Mouse (Mus musculus): ENCODE measurements around the gene Spata5. TPM values are rescaled to one million over a fixed set of nuclear protein-coding genes. Genes with fewer than 3 reads are reported as not detected.

The Spata5 gene
- polyA plus RNA-seq, 1 experiment from 2014 or later: 26.2 TPM

- H3K4me3 ChIP-seq (replicated peaks): no peak overlapping the region
- ATAC-seq (ENCODE audit: low read depth) (no peak), DNase-seq (no peak)
- no peaks in the 10 kb centered on the region for H3K9me3 ChIP-seq (replicated peaks)
- no peak overlapping the region for H3K4me2 ChIP-seq
- H3K9ac ChIP-seq: no peak overlapping the region
- peaks cover 45% of the 10 kb centered on the region for H3K36me3 ChIP-seq
- H3K27ac ChIP-seq: no peak overlapping the region
- peaks cover 13% of the 10 kb centered on the region for H3K4me1 ChIP-seq (replicated peaks)
- H3K27me3 ChIP-seq: no peaks in the 10 kb centered on the region
- 81% methylated on average over 3 of the region's 3 CpGs for WGBS (ENCODE audit: insufficient replicate concordance)
Measured at GRCm38 (mm10) chr3:37426069-37426468, 6.4 kb downstream of the Spata5 start.

- ATAC-seq (ENCODE audit: low read depth) (no peak), DNase-seq (no peak)
- Histone ChIP-seq H3K9me3 (replicated peaks) (no peaks in the 10 kb centered on the region), H3K36me3 (peaks cover 45% of the 10 kb centered on the region), H3K4me1 (replicated peaks) (no peaks in the 10 kb centered on the region), H3K27me3 (no peaks in the 10 kb centered on the region), H3K4me3 (replicated peaks) (no peak overlapping the region), H3K9ac (no peak overlapping the region), H3K4me2 (no peak overlapping the region), H3K27ac (no peak overlapping the region)
Measured at GRCm38 (mm10) chr3:37430359-37430758, 10.7 kb downstream of the Spata5 start.

- Histone ChIP-seq H3K9me3 (replicated peaks) (no peaks in the 10 kb centered on the region), H3K4me3 (replicated peaks) (no peak overlapping the region), H3K4me1 (replicated peaks) (no peaks in the 10 kb centered on the region), H3K36me3 (peaks cover 31% of the 10 kb centered on the region), H3K27ac (no peak overlapping the region), H3K27me3 (no peaks in the 10 kb centered on the region), H3K4me2 (no peak overlapping the region), H3K9ac (no peak overlapping the region)
- no peak for DNase-seq
- ATAC-seq (ENCODE audit: low read depth): no peak
- 88% methylated on average over 1 of the region's 1 CpGs for WGBS (ENCODE audit: insufficient replicate concordance)
Measured at GRCm38 (mm10) chr3:37439770-37440169, 20.1 kb downstream of the Spata5 start.

GRCm38 (mm10) chr3:37443409-37443808 lies 23.7 kb downstream of the Spata5 start:
- no peak overlapping the region for H3K4me2 ChIP-seq
- H3K27ac ChIP-seq: no peak overlapping the region
- no peaks in the 10 kb centered on the region for H3K9me3 ChIP-seq (replicated peaks)
- WGBS (ENCODE audit: insufficient replicate concordance): 88% methylated on average over 2 of the region's 2 CpGs
- H3K9ac ChIP-seq: no peak overlapping the region
- H3K4me3 ChIP-seq (replicated peaks): no peak overlapping the region
- peaks cover 21% of the 10 kb centered on the region for H3K36me3 ChIP-seq
- ATAC-seq (ENCODE audit: low read depth) (no peak), DNase-seq (no peak)
- H3K4me1 ChIP-seq (replicated peaks): no peaks in the 10 kb centered on the region
- no peaks in the 10 kb centered on the region for H3K27me3 ChIP-seq

GRCm38 (mm10) chr3:37455992-37456391 lies 36.3 kb downstream of the Spata5 start:
- Histone ChIP-seq H3K27me3 (no peaks in the 10 kb centered on the region), H3K4me2 (no peak overlapping the region), H3K4me3 (replicated peaks) (no peak overlapping the region), H3K9ac (no peak overlapping the region), H3K36me3 (peaks cover 7% of the 10 kb centered on the region), H3K27ac (no peak overlapping the region), H3K4me1 (replicated peaks) (no peaks in the 10 kb centered on the region), H3K9me3 (replicated peaks) (no peaks in the 10 kb centered on the region)
- ATAC-seq (ENCODE audit: low read depth) (no peak), DNase-seq (no peak)
- 78% methylated on average over 1 of the region's 1 CpGs for WGBS (ENCODE audit: insufficient replicate concordance)

GRCm38 (mm10) chr3:37468170-37468569 lies 48.5 kb downstream of the Spata5 start:
- H3K27ac ChIP-seq: no peak overlapping the region
- no peaks in the 10 kb centered on the region for H3K9me3 ChIP-seq (replicated peaks)
- no peak overlapping the region for H3K4me3 ChIP-seq (replicated peaks)
- H3K9ac ChIP-seq: no peak overlapping the region
- no peaks in the 10 kb centered on the region for H3K27me3 ChIP-seq
- WGBS (ENCODE audit: insufficient replicate concordance): 82% methylated on average over 2 of the region's 2 CpGs
- ATAC-seq (ENCODE audit: low read depth): no peak
- H3K36me3 ChIP-seq: peaks cover 4% of the 10 kb centered on the region; the same call in 1 of the 2 replicates
- peaks cover 10% of the 10 kb centered on the region for H3K4me1 ChIP-seq (replicated peaks)
- DNase-seq: no peak
- no peak overlapping the region for H3K4me2 ChIP-seq

GRCm38 (mm10) chr3:37469353-37469752 lies 49.7 kb downstream of the Spata5 start:
- Histone ChIP-seq H3K36me3 (peaks cover 4% of the 10 kb centered on the region; the same call in 1 of the 2 replicates), H3K4me2 (no peak overlapping the region), H3K27me3 (no peaks in the 10 kb centered on the region), H3K4me3 (replicated peaks) (no peak overlapping the region), H3K4me1 (replicated peaks) (peaks cover 10% of the 10 kb centered on the region), H3K27ac (no peak overlapping the region), H3K9me3 (replicated peaks) (no peaks in the 10 kb centered on the region), H3K9ac (no peak overlapping the region)
- peak; percentile 79 for ATAC-seq (ENCODE audit: low read depth)
- no peak for DNase-seq
- WGBS (ENCODE audit: insufficient replicate concordance): 35% methylated on average over 4 of the region's 4 CpGs

GRCm38 (mm10) chr3:37470867-37471266 lies 51.2 kb downstream of the Spata5 start:
- H3K4me3 ChIP-seq (replicated peaks): no peak overlapping the region
- ATAC-seq (ENCODE audit: low read depth) (no peak), DNase-seq (no peak)
- H3K9me3 ChIP-seq (replicated peaks): no peaks in the 10 kb centered on the region
- 85% methylated on average over 2 of the region's 2 CpGs for WGBS (ENCODE audit: insufficient replicate concordance)
- H3K27me3 ChIP-seq: no peaks in the 10 kb centered on the region
- H3K9ac ChIP-seq: no peak overlapping the region
- H3K27ac ChIP-seq: 0 out of 2 replicates have a peak overlapping the region, but pooled peaks have one; percentile 1
- no peak overlapping the region for H3K4me2 ChIP-seq
- H3K4me1 ChIP-seq (replicated peaks): peaks cover 10% of the 10 kb centered on the region
- no peaks in the 10 kb centered on the region for H3K36me3 ChIP-seq

- H3K9me3 ChIP-seq (replicated peaks): no peaks in the 10 kb centered on the region
- H3K9ac ChIP-seq: no peak overlapping the region
- H3K27ac ChIP-seq: no peak overlapping the region
- H3K4me3 ChIP-seq (replicated peaks): no peak overlapping the region
- H3K36me3 ChIP-seq: no peaks in the 10 kb centered on the region
- DNase-seq (no peak), ATAC-seq (ENCODE audit: low read depth) (no peak)
- H3K4me2 ChIP-seq: no peak overlapping the region
- no peaks in the 10 kb centered on the region for H3K27me3 ChIP-seq
- peaks cover 14% of the 10 kb centered on the region for H3K4me1 ChIP-seq (replicated peaks)
Measured at GRCm38 (mm10) chr3:37472461-37472860, 52.8 kb downstream of the Spata5 start.

- Histone ChIP-seq H3K27me3 (no peaks in the 10 kb centered on the region), H3K4me1 (replicated peaks) (peaks cover 3% of the 10 kb centered on the region; the same call in 1 of the 2 replicates), H3K9ac (no peak overlapping the region), H3K27ac (no peak overlapping the region), H3K9me3 (replicated peaks) (no peaks in the 10 kb centered on the region), H3K4me3 (replicated peaks) (no peak overlapping the region), H3K4me2 (no peak overlapping the region), H3K36me3 (peaks cover 5% of the 10 kb centered on the region)
- WGBS (ENCODE audit: insufficient replicate concordance): 41% methylated on average over 1 of the region's 1 CpGs
- no peak for ATAC-seq (ENCODE audit: low read depth)
- DNase-seq: no peak
Measured at GRCm38 (mm10) chr3:37476485-37476884, 56.8 kb downstream of the Spata5 start.

GRCm38 (mm10) chr3:37477438-37478188 lies 57.9 kb downstream of the Spata5 start:
- Histone ChIP-seq H3K9me3 (replicated peaks) (no peaks in the 10 kb centered on the region), H3K27me3 (no peaks in the 10 kb centered on the region), H3K4me2 (no peak overlapping the region), H3K36me3 (peaks cover 6% of the 10 kb centered on the region), H3K27ac (no peak overlapping the region), H3K9ac (no peak overlapping the region), H3K4me3 (replicated peaks) (no peak overlapping the region), H3K4me1 (replicated peaks) (peaks cover 8% of the 10 kb centered on the region)
- DNase-seq (no peak), ATAC-seq (ENCODE audit: low read depth) (no peak)
- WGBS (ENCODE audit: insufficient replicate concordance): 82% methylated on average over 7 of the region's 7 CpGs

- Histone ChIP-seq H3K27me3 (no peaks in the 10 kb centered on the region), H3K9me3 (replicated peaks) (no peaks in the 10 kb centered on the region), H3K9ac (no peak overlapping the region), H3K4me1 (replicated peaks) (peaks cover 15% of the 10 kb centered on the region), H3K4me2 (no peak overlapping the region), H3K27ac (no peak overlapping the region), H3K36me3 (peaks cover 6% of the 10 kb centered on the region), H3K4me3 (replicated peaks) (no peak overlapping the region)
- 77% methylated on average over 1 of the region's 1 CpGs for WGBS (ENCODE audit: insufficient replicate concordance)
- no peak for DNase-seq
- ATAC-seq (ENCODE audit: low read depth): no peak
Measured at GRCm38 (mm10) chr3:37479771-37480170, 60.1 kb downstream of the Spata5 start.

All from liver, embryonic 13.5 days (tissue).